Mouse (Mus musculus) cerebral cortex, adult 2 months (tissue): ENCODE measurements around the gene Wfdc6a.

Experiments used
- WGBS: fragments of 180-500 bp; shearing (Covaris S2); methylation state at CpG from one replicate; pipeline ENCODE4 v1.1.7; 2018; 5-methylcytosine and 5-hydroxymethylcytosine counted together

Gene Wfdc6a

DNA sequence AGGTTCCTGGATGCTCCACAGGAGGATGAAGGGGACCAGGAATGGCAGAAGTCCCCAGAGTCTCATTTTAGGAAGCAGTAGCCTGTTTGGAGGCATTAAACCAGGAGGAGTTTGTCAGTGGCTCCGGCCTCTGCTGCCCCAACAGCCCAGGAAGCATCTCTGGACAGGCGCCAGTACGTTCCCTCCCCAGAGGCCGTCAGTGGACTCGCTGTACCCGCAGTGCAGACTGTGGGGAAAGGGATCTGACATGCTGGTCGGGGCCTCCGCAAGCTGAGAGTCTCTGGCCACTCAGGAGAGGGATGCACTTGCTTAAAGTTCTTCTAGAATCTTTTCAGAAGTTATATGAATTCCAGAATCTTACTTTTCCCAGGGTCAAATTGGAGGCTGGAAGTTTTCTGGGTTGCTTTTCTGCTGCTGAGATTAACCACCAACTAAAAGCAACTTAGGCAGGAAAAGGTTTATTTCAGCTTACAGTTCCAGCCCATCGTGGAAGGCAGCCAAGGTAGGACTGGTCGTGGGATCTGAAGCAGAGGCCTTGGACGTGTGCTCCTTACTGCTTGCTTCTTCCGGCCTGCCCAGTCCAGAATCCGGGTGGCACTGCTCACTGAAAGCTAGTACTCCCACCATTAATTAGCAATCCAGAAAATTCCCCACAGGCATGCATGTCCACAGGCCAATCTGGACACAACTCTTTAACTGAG is at the start of gene Wfdc6a:
Gene Wfdc6a, minus strand, starts transcription at position 423 of the 701 bp plus-strand sequence.
- WGBS = 59% methylated on average over 13 of the region's 13 CpGs

DNA sequence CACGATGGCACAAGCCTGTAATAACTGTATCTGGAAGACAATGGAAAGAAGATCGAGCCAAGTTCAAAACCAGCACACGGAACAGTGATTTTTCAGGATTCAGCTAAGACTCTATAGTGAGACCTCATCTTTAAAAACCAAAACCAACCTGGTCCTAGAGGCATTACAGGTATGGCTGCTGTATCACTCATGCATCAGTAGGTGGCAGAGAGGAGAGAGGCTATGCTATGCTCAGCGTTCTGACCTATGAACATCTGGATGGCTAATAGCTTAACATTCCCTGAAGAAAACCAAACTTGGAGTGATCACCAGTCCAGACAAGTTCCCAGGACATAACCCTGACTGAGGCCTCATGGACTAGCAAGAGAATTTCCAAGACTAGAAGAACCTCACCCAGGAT is 36.5 kb upstream of the Wfdc6a start:
- WGBS = 90% methylated on average over 4 of the region's 4 CpGs

DNA sequence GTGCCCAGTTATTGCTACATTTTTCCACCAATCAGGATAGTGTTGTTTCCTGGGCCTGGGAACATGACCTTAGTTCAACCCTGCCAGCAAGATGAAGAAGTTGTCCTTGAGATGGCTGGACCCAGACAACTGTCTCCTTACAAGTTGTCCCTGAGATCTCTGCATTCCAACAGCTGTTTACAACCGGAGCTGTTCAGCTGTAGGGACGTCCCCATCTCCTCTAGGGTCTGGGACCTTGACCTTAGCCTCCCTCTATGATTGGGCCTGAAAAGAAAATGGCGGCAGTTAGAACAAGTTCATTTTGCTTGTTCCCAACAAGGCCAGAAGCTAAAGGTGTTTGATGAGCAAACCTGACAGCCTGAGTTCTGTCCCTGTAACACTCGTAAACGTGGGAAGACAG is 33.8 kb upstream of the Wfdc6a start:
- WGBS = 86% methylated on average over 5 of the region's 5 CpGs

DNA sequence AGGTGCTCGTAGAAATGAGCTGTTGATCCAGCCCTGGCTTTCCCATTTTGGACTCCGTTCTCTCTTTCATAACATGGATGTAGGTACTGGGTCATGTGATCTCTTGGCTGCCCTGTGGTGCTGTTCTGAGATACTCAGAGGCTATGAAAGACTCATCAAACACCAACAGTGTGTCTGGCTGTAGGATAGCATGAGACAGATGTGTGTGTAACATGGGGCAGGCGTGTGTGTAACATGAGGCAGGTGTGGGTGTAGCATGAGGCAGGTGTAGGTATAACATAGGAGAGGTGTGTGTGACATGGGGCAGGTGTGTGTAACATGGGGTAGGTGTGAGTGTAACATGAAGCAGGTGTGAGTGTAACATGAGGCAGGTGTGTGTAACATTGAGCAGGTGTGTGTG is 30.1 kb upstream of the Wfdc6a start:
- WGBS = 96% methylated on average over 3 of the region's 3 CpGs

DNA sequence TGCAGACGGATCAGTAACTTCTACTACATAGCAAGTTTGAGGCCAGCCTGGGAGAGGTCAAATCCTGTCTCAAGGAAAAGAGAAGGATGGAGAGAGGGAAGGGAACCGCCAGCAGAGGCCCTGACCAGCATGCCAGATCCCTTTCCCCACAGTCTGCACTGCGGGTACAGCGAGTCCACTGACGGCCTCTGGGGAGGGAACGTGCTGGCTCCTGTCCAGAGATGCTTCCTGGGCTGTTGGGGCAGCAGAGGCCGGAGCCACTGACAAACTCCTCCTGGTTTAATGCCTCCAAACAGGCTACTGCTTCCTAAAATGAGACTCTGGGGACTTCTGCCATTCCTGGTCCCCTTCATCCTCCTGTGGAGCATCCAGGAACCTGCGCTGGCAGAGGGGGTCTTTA is 28.2 kb upstream of the Wfdc6a start, which contains the start of the genes Wfdc6b and Wfdc8:
Gene Wfdc6b, plus strand, starts transcription at position 52 of the 400 bp plus-strand sequence.
Gene Wfdc8, minus strand, starts transcription at position 156 of the 400 bp plus-strand sequence.
- 64% methylated on average over 8 of the region's 8 CpGs for WGBS

- 79% methylated on average over 6 of the region's 6 CpGs for WGBS
Observed at GRCm38 (mm10) chr2:164608781-164609180, 23.5 kb upstream of the Wfdc6a start.

GRCm38 (mm10) chr2:164604411-164604810 is 19.2 kb upstream of the Wfdc6a start:
- WGBS = 59% methylated on average over 8 of the region's 8 CpGs

GRCm38 (mm10) chr2:164603482-164603881 is 18.2 kb upstream of the Wfdc6a start:
- WGBS = 86% methylated on average over 3 of the region's 3 CpGs

GRCm38 (mm10) chr2:164600179-164600578 is 14.9 kb upstream of the Wfdc6a start:
- WGBS = 66% methylated on average over 3 of the region's 3 CpGs

DNA sequence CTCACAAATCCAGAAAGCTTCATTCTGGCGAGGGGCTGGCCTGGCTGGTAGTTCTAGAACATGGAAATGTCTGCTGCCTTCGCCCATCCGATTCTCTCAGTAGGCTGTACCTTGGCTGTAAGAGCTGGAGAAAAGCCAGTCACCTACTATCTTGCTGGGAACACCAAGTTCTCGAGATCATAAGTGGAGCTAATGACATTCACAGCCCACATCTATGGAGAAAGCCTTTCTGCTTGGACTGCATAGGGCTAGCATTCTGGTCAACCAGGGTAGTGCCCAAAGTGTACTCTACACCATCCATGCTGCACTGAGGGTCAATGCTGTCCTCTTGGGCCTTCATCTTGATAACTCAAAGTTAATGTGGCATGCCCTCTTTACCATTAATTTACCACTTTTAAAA is 8.2 kb upstream of the Wfdc6a start, which contains the start of gene Eppin:
Gene Eppin, minus strand, starts transcription at position 101 of the 400 bp plus-strand sequence.
- WGBS = 79% methylated on average over 4 of the region's 4 CpGs

DNA sequence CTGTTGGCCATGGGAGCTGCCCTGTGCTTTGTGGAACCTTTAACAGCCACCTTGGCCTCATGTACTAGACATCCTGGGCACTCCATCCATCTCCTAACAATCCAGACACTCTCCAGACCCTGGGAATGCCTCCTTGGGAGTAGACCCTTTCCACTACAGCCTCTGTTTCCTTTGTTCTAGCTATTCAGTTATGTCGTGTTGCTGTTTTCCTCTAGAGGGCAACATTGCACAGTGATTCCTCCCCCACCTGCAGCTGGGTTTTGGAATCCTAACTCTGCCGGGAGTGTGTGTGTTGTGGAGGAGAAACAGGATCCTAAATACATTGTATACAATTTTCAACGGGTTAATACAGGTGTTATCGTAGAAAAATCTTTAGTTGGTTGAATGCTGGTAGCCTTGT is 6.8 kb upstream of the Wfdc6a start:
- 7% methylated on average over 4 of the region's 4 CpGs for WGBS

DNA sequence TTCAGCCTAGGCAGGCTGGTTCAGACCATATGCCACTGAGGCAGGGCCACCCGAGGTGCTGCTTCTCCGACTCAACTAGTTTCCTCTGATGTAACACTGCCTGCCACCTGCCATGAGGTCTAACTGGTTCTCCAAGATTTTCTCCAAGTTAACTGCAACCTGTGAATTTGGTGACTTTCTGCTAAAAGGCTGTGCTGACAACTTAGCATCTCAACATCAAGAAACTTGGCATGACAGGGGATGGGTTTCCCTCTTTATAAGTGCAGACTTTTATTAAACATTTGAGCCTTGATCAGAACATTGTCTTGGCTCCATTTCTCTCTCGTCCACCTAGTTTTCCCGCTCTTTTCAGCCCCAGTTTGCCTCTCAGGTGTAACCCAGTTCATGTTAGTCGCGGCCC is 11.9 kb downstream of the Wfdc6a start, which contains the start of gene Spint3:
Gene Spint3, minus strand, starts transcription at position 101 of the 400 bp plus-strand sequence.
- WGBS = 93% methylated on average over 6 of the region's 6 CpGs

DNA sequence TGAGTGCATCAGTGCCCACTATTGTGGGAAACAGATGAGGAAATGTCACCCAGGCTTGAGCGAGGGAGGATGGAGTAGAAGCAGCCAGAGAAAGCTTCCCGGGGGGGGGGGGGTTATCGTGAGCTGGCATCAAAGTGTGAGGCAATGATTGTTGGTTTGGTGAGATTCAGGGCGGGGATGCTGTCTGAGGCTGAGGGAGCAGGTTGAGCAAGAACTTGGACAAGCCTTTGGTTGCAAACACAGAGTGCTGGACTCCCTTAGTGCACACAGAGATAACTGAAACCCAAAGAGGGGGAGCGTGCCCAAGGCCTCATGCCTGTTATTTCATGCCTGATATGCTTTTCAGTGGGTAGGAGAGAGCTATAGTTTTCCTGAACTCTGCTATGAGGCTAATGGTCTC is 17.8 kb downstream of the Wfdc6a start:
- WGBS = 92% methylated on average over 5 of the region's 5 CpGs

- 84% methylated on average over 2 of the region's 2 CpGs for WGBS
Observed at GRCm38 (mm10) chr2:164566997-164567396, 18.2 kb downstream of the Wfdc6a start.

GRCm38 (mm10) chr2:164564346-164564745 is 20.9 kb downstream of the Wfdc6a start:
- 39% methylated on average over 5 of the region's 5 CpGs for WGBS

- WGBS = 4% methylated on average over 32 of the region's 32 CpGs
Observed at GRCm38 (mm10) chr2:164563339-164564038, 21.8 kb downstream of the Wfdc6a start.

DNA sequence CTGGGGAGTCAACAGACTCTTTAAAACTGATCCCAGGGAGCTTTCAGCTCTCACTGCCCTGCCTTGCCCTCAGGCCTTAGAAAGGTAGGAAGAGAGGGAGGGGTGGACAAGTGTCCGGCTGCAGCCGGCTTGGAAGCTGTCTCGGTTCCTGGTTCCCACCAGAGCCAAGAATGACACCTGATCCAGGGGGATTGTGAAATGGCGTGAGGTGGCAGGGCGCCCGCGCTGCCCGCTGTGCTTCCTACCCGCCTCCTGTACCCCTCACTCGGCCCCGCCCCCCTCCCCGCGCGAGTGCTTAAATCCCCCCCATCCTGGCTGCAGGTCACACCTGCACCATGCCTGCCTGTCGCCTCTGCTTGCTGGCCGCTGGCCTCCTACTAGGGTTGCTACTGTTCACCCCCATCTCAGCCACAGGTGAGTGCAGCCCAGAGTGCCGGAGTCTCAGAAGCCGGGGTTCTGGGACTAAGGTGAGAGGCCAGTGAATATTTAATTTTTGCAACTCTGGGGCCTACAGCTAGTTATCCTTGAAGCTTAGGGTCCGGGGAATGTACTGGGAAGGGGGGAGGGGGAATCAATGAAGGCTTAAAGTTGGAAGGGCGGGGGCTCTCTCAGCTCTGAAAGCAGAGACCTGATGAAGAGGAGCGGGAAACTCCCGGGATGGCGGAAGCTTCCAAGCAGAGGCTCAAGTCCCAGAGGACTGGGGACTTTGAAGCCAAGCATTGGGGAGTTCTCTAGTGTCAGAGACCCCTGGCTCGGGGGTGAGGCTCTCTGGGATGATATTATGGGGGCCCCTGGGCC is 22.7 kb downstream of the Wfdc6a start, which contains the start of gene Wfdc2:
Gene Wfdc2, plus strand, starts transcription at position 23 of the 798 bp plus-strand sequence.
- 30% methylated on average over 24 of the region's 24 CpGs for WGBS

DNA sequence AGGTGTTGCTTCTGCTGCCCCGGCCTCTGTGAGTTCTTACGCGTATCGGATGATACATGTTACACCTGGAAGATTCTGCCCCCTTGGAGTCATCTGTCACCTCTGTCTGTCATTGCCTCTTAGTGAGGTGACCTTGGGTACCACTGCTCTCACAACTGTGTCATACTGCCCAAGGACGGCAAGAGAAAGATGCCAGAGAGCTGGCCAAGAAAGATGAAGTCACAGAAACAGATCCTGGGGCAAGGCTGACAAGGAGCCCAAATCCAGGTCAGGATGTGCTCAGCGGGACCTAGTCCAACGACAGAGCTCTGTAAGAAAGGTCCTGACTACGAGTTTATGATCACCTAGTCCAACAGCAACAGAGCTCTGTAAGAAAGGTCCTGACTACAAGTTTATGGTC is 25.1 kb downstream of the Wfdc6a start:
- 94% methylated on average over 8 of the region's 8 CpGs for WGBS

GRCm38 (mm10) chr2:164558991-164559645 is 26.1 kb downstream of the Wfdc6a start:
- 66% methylated on average over 16 of the region's 16 CpGs for WGBS

DNA sequence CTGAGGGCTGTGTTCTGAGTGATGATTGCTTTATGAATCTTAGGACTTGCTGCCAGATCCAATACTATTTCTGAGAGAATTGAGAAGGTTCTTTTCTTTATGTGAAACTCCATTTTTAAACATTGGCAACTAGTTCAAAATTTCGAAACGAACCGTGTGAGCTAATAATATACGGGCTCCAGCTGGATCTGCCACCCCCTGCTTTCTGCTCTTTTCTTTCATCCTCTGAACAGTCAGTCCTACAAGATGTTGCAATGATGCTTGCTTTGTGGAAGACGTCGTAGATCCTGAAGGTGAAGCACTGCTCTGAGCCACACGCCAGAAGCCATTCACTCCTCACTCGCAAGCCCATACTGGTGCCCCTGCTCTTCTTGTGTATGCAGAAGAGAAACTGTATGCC is 26.8 kb downstream of the Wfdc6a start:
- 38% methylated on average over 8 of the region's 8 CpGs for WGBS

DNA sequence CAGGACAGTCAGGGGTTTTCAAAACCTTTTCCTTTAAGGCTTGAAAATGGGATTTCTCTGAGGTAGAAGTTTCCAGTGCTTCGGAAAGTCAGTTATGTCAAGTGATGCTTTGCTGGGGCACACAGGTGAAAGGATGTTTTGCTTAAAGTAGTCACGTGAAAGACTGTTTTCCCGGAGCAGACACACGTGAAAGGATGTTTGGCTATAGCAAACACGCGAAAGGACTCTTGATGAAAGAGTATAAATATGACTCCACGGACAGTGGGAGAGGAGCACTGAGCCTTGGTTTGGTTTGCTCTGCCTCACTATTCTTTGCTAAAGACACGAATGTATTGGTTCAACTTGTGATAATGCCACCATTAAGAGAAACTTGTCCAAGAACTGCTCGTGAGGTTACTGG is 33.7 kb downstream of the Wfdc6a start:
- WGBS = 87% methylated on average over 9 of the region's 9 CpGs

GRCm38 (mm10) chr2:164550895-164551269 is 34.4 kb downstream of the Wfdc6a start:
- 76% methylated on average over 2 of the region's 2 CpGs for WGBS
